Mouse (Mus musculus) heart, adult 2 months (tissue): Measurements from ENCODE around the gene Cdh5.

Source experiments
- CTCF ChIP-seq: fragments of 200-600 bp; IDR thresholded peaks from 2 replicates; pipeline ENCODE4 v1.8.1; 2022; ENCODE audit warnings: antibody characterized with exemption, mild to moderate bottlenecking, moderate library complexity
- POLR2A ChIP-seq: fragments of 200-500 bp; IDR thresholded peaks from 2 replicates; pipeline ENCODE4 v1.6.1; 2011; ENCODE audit warnings: mild to moderate bottlenecking, low read depth, low read length, control low read depth; ENCODE audit not compliant: insufficient read depth

DNA sequence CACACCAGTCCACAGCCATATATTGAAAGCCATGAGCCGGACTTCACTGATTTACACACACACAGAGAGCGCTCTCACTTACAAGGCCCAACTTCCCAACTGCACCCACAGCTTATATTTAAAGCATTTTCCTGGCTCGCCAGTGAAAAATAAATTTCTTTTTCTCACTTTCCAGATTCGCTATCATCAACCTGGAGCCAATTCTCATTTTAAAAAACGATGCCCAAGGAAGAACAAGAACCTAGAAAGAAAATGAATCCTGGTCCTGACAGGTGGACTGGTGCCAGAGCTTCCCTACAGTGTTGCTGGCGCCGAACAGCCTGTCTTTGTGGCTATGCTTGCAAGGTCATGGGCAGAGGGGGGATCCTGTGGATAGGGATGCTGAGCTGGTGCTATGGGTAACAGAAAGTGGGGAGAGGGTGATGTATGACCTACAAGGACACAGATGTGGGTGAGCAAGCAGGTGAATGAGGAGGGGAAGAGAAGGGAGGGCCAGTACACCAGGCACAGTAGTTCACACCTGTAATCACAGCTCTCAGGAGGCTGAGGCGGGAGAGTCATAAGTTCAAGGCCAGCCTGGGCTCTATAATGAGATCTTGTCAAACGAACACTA lies 35.4 kb upstream of the Cdh5 start:
- TF ChIP-seq CTCF (no peak), POLR2A (no peak)
